Mouse (Mus musculus): ENCODE data around the gene Drg2.

Gene Drg2

DNA sequence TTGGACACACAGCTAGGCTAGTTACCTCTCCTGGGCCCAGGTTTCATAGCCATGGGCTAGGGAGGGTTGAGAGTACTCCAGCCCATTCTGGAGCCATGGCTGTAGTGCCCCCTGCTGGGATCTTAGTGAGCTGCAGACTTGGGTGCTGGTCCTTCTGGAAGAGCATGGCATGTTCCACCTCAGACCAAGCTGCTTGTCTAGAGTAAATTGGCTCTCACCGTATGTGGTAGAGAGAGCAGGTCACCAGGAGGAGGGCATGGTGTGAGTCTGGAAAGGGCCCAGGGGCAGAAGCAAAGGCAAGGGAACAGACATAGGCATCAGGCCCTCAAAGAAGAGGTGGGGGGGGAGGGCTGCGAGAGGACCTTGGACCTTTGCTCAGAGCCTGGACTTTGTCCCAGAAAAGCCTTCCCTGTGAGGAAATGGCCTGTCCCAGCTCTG lies 11.6 kb downstream of the Drg2 start:
- intact Hi-C loops (cut with DNase I): no loop called here

DNA sequence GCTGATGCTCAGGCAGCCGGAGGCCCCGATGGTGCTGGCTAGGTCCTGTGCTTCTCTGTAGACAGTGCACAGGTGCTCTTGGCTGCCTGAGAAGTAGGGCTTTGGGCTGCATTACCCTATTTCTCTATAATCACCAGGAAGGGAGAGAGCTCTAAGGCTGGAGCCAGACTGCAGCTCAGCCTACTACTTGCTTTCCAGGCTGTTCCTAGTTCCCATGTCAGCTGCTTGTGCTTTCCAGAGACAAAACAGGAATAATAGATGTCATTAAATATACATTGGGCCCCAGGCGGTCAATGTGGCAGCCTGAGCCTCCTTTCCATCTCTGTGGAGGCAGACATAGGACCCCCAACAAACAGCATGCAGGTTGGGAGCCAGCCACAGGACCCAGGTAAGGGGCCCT lies 14.6 kb downstream of the Drg2 start, which contains the start of gene Myo15:
Gene Myo15, plus strand, starts transcription at position 301 of the 400 bp plus-strand sequence.
- intact Hi-C loops (cut with DNase I): no loop called here

DNA sequence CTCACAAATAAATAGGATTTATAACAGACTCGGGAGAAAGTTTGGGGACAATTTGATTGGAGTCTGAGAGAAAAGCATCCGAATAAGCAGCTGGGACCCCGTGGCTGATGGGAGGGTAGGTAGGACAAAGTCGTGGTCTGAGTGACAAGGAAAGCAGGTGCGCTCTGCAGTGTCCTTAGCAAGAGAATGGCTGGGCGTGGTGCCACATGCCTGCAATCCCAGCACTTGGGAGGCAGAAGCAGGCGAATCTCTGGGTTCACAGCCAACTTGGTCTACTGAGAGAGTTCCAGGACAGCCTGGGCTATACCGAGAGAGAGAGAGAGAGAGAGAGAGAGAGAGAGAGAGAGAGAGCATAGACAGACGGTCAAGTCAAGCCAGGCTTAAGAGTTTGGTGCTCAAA lies 16.4 kb downstream of the Drg2 start:
- intact Hi-C loops (cut with DNase I): no loop called here

DNA sequence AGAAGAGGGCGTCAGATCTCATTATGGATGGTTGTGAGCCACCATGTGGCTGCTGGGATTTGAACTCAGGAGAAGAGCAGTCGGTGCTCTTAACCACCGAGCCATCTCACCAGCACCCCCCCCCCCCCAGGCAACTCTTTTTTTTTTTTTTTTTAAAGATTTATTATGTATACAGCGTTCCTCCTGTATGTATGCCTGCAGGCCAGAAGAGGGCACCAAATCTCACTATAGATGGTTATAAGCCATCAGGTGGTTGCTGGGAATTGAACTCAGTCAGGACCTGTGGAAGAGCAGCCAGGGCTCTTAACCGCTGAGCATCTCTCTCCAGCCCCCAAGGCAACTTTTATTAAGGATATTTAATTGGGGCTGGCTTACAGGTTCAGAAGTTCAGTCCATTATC lies 20.1 kb downstream of the Drg2 start:
- intact Hi-C loops (cut with DNase I): no loop called here

- intact Hi-C loops (cut with DNase I): no loop called here
Observed at GRCm38 (mm10) chr11:60475668-60476362, 21.4 kb downstream of the Drg2 start.

- intact Hi-C loops (cut with DNase I): no loop called here
Observed at GRCm38 (mm10) chr11:60478121-60478520, 23.7 kb downstream of the Drg2 start.

DNA sequence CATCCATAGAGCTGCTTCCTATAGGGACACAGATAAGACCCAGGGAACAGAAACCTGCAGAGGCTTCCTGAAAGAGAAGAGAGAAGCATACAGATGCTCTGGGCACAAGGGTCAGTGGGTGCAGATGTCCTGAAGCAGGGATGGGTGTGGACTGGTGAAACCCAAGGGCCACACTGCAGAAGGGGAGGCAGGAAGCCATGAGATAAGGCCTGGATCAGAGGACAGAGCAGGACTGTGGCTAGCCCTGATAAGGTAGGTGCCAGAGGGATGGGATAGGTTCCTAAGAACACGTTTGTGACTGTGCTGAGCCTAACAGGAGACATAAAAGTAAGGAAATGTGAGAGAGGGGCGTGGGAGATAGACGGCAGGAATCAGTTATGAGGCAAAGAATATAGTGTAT lies 31.9 kb downstream of the Drg2 start:
- intact Hi-C loops (cut with DNase I): no loop called here

- intact Hi-C loops (cut with DNase I): no loop called here
Observed at GRCm38 (mm10) chr11:60492726-60493125, 38.3 kb downstream of the Drg2 start.

- intact Hi-C loops (cut with DNase I): no loop called here
Observed at GRCm38 (mm10) chr11:60495692-60496091, 41.3 kb downstream of the Drg2 start.

- intact Hi-C loops (cut with DNase I): no loop called here
Observed at GRCm38 (mm10) chr11:60507281-60507680, 52.9 kb downstream of the Drg2 start.

- intact Hi-C loops (cut with DNase I): no loop called here
Observed at GRCm38 (mm10) chr11:60508950-60509349, 54.6 kb downstream of the Drg2 start.

- intact Hi-C loops (cut with DNase I): no loop called here
Observed at GRCm38 (mm10) chr11:60509500-60509899, 55.1 kb downstream of the Drg2 start.

DNA sequence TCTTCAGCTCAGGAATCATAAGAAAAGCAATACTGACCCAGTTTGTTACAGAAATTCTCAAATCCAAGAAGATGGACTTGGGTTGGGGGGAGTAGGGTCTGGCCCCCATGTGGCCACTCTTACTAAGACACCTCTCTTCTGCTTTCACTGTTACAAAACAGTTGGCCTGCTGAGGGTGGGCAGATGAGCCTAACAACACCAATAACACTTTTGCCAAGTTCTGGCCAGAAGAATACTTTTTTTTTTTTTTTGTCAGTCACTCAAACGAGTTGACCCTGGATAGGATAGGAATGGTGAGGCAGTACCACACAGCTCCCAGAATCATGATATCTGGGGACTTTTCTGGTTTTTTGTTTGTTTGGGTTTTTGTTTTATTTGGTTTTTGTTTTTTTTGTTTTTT lies 57.5 kb downstream of the Drg2 start:
- intact Hi-C loops (cut with DNase I): no loop called here

DNA sequence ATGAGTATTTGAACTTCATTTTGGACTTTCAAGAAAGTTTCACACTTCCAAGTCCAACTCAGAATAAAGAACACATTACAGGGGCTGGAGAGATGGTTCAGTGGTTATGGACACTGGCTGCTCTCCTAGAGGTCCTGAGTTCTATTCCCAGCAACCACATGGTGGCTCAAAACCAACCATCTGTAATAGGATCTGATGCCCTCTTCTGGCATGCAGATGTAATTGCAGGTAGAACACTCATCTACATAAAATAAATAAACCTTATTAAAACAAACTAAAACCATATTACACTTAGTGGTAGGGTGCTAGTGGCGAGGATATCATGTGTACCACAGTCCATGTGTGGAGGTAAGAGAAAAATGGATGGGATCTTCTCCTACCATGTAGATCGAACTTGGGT lies 58.1 kb downstream of the Drg2 start:
- intact Hi-C loops (cut with DNase I): no loop called here

- intact Hi-C loops (cut with DNase I): no loop called here
Observed at GRCm38 (mm10) chr11:60514941-60515340, 60.5 kb downstream of the Drg2 start.

DNA sequence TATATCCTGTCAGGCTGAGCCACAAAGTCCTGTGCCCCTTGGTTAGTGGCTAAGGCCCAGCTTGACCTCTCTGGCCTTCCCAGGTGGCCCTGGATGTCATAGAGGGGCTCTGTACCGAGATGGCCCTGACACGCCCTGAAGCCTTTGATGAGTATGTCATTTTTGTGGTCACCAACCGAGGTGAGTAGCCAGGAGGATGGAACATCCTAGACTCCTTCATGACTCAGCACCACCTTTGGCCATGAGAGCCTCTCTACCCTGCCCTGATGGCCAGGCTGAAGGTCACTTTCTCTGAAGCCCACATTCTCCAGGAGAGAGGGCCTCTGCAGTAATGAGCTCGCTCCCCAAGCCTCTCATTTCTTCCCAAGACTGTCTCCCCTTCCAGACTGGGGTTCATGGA lies 63.9 kb downstream of the Drg2 start:
- intact Hi-C loops (cut with DNase I): no loop called here
